Mouse (Mus musculus): ENCODE measurements at regions not wholly inside any gene's neighbourhood (a gene's known extent, or its start where the extent isn't known, plus 50 kb on each side); places are given as distances from the start of the nearest gene placed in this dataset.

GRCm38 (mm10) chr10:27674379-27674778 is 54.8 kb upstream of the Lama2 start:
- TF ChIP-seq CTCF (IDR thresholded peaks at IDR 0.05), result no peak
- no peak for TF ChIP-seq EP300 (IDR thresholded peaks at IDR 0.05)
